Mouse (Mus musculus) heart, adult 8-10 months (tissue): ENCODE results near the gene Cd96. TPM values are rescaled to one million over a fixed set of nuclear protein-coding genes. Genes with fewer than 3 reads are reported as not detected.

ENCODE experiments used
- total RNA-seq, 4 experiments: library from RNA; stranded (reverse); gene quantifications; 2 replicates each; pipeline ENCODE4 v1.2.4; 2022

The Cd96 gene
- total RNA-seq, 4 experiments from 2014 or later: not detected

Other genes starting within 250 kb of the Cd96 start
- gene Phldb2, start 166.7 kb downstream of the Cd96 start, total RNA-seq: 10 to 100 TPM; 11.3 to 12.6 (median 11.8) TPM
- gene Plcxd2, start 110.0 kb downstream of the Cd96 start, total RNA-seq: under 1 TPM; 0.09 to 0.22 (median 0.12) TPM
- 10 to 100 TPM; 10.0 to 12.8 (median 12.0) TPM for gene Gm4737, start 34.8 kb upstream of the Cd96 start, total RNA-seq